Mouse (Mus musculus) liver, postnatal 0 days (tissue): ENCODE data around the gene Dppa5a.

Source experiments
- CTCF ChIP-seq: sonication (generic); IDR thresholded peaks from 2 replicates; pipeline ENCODE4 v1.5.1; 2016; ENCODE audit warnings: antibody characterized with exemption, low read depth
- EP300 ChIP-seq: IDR thresholded peaks from 2 replicates; pipeline ENCODE4 v1.6.1; 2016; ENCODE audit warnings: antibody characterized with exemption, low read depth, mild to moderate bottlenecking

DNA sequence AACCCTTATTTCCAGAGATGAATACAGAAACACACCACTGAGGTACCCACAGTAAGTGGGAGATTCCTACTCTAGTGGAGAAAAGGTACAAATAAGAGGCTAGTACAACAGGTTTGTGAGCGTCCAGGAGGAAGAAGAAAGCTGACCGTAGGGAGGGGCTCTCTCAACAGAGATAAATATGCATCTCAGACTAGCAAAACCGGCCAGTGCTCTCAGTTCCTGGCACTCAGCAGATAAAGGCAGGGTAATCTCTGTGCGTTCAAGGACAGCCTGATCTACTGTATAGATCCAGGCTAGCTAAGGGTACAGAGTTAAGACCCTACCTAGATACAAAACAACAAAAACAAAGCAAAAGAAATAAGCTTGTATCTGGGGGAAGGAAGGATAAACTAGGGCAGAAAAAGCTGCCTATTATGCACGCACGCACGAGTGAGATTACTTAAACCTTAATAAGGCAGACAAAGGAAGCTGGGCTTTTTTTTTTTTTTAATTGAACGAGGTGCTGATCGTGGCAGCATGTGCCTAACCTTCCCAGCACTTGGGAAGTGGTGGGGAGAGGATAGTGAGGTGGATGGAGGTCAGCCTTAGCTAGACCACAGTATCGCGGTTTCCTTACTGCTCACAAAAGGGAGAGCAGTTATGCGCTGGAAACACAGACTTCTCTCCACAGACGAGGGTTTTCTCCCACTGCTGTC, 2.0 kb downstream of the Dppa5a start:
- no peak for TF ChIP-seq CTCF
- TF ChIP-seq EP300 = no peak
